Mouse (Mus musculus): ENCODE results near the gene Atp6ap1l.

Atp6ap1l gene

GRCm38 (mm10) chr13:90907376-90907775 is 2.2 kb upstream of the Atp6ap1l start:
- no peak for TF ChIP-seq GATA4 (IDR thresholded peaks at IDR 0.05; ENCODE audit: insufficient replicate concordance, low read length)

GRCm38 (mm10) chr13:90896821-90897220 is 8.3 kb downstream of the Atp6ap1l start:
- no peak for TF ChIP-seq GATA4 (IDR thresholded peaks at IDR 0.05; ENCODE audit: insufficient replicate concordance, low read length)

- TF ChIP-seq GATA4 (IDR thresholded peaks at IDR 0.05; ENCODE audit: insufficient replicate concordance, low read length), result no peak
Measured at GRCm38 (mm10) chr13:90896098-90896497, 9.1 kb downstream of the Atp6ap1l start.

- TF ChIP-seq GATA4 (IDR thresholded peaks at IDR 0.05; ENCODE audit: insufficient replicate concordance, low read length), result no peak
Measured at GRCm38 (mm10) chr13:90894819-90895218, 10.3 kb downstream of the Atp6ap1l start.

GRCm38 (mm10) chr13:90890111-90890510 is 15.0 kb downstream of the Atp6ap1l start:
- TF ChIP-seq GATA4 (IDR thresholded peaks at IDR 0.05; ENCODE audit: insufficient replicate concordance, low read length), result no peak

GRCm38 (mm10) chr13:90886568-90886983 is 18.6 kb downstream of the Atp6ap1l start:
- TF ChIP-seq GATA4 (IDR thresholded peaks at IDR 0.05; ENCODE audit: insufficient replicate concordance, low read length), result no peak

GRCm38 (mm10) chr13:90885856-90886532 is 19.2 kb downstream of the Atp6ap1l start:
- no peak for TF ChIP-seq GATA4 (IDR thresholded peaks at IDR 0.05; ENCODE audit: insufficient replicate concordance, low read length)

GRCm38 (mm10) chr13:90881727-90882429 is 23.3 kb downstream of the Atp6ap1l start:
- no peak for TF ChIP-seq GATA4 (IDR thresholded peaks at IDR 0.05; ENCODE audit: insufficient replicate concordance, low read length)

GRCm38 (mm10) chr13:90871579-90871978 is 33.6 kb downstream of the Atp6ap1l start:
- no peak for TF ChIP-seq GATA4 (IDR thresholded peaks at IDR 0.05; ENCODE audit: insufficient replicate concordance, low read length)

- no peak for TF ChIP-seq GATA4 (IDR thresholded peaks at IDR 0.05; ENCODE audit: insufficient replicate concordance, low read length)
Measured at GRCm38 (mm10) chr13:90869157-90869556, 36.0 kb downstream of the Atp6ap1l start.

GRCm38 (mm10) chr13:90862138-90862537 is 43.0 kb downstream of the Atp6ap1l start:
- TF ChIP-seq GATA4 (IDR thresholded peaks at IDR 0.05; ENCODE audit: insufficient replicate concordance, low read length), result no peak

GRCm38 (mm10) chr13:90860888-90861431 is 44.2 kb downstream of the Atp6ap1l start:
- no peak for TF ChIP-seq GATA4 (IDR thresholded peaks at IDR 0.05; ENCODE audit: insufficient replicate concordance, low read length)

- TF ChIP-seq GATA4 (IDR thresholded peaks at IDR 0.05; ENCODE audit: insufficient replicate concordance, low read length), result no peak
Measured at GRCm38 (mm10) chr13:90852727-90853630, 52.2 kb downstream of the Atp6ap1l start.

GRCm38 (mm10) chr13:90851795-90852194 is 53.4 kb downstream of the Atp6ap1l start:
- no peak for TF ChIP-seq GATA4 (IDR thresholded peaks at IDR 0.05; ENCODE audit: insufficient replicate concordance, low read length)

GRCm38 (mm10) chr13:90844191-90844590 is 61.0 kb downstream of the Atp6ap1l start:
- TF ChIP-seq GATA4 (IDR thresholded peaks at IDR 0.05; ENCODE audit: insufficient replicate concordance, low read length), result no peak

Measured in liver, adult (tissue).